Comparison of ENCODE assay signal across 8 mouse cellular contexts in genomic region chr2:165885951-165886320, GRCm38 (mm10). TPM values are rescaled to one million over a fixed set of nuclear protein-coding genes. Genes with fewer than 3 reads are reported as not detected.
DNase-seq lines count a peak whose midpoint lies in the region; ATAC-seq and TF ChIP-seq lines count a peak whose summit lies in the region.

No protein-coding gene starts in this region.

- WGBS in hindbrain, embryonic 16.5 days: 12% methylated on average over 4 of the region's 4 CpGs
- WGBS in liver, embryonic 16.5 days (ENCODE audit: insufficient replicate concordance): 33% methylated on average over 4 of the region's 4 CpGs

- TF ChIP-seq CTCF in G1E (IDR thresholded peaks at IDR 0.05; ENCODE audit: low read depth, low read length): no peak

- H3K27ac ChIP-seq in hindbrain, embryonic 16.5 days (ENCODE audit: low read depth, low read length): peak overlapping the region; percentile 100
- H3K27ac ChIP-seq in liver, embryonic 16.5 days (ENCODE audit: low read length): peak overlapping the region; percentile 100

- no peak for ATAC-seq in erythroblast, adult 5-6 weeks (replicated peaks; ENCODE audit: low FRiP score, poor library complexity, severe bottlenecking)
- no peak for ATAC-seq in G1E (ENCODE audit: extremely low read depth, insufficient number of reproducible peaks, low FRiP score, poor library complexity, severe bottlenecking)
- no peak for ATAC-seq in hindbrain, embryonic 16.5 days
- ATAC-seq in liver, embryonic 16.5 days (ENCODE audit: low read depth): no peak
- no peak for ATAC-seq in CD4-positive, CD25-positive, alpha-beta regulatory T cell, adult 4 months

- H3K9me3 ChIP-seq in erythroblast, embryonic 14.5 days (ENCODE audit: control insufficient read depth, low read length): no peaks in the 10 kb centered on the region
- H3K9me3 ChIP-seq in G1E (replicated peaks): no peaks in the 10 kb centered on the region
- no peaks in the 10 kb centered on the region for H3K9me3 ChIP-seq in hindbrain, embryonic 16.5 days (ENCODE audit: control insufficient read depth, low read length)
- no peaks in the 10 kb centered on the region for H3K9me3 ChIP-seq in liver, embryonic 16.5 days (replicated peaks; ENCODE audit: control insufficient read depth, low read length)

- no peak overlapping the region for H3K4me2 ChIP-seq in hindbrain, embryonic 16.5 days (ENCODE audit: low read length)
- peak overlapping the region; percentile 90 for H3K4me2 ChIP-seq in liver, embryonic 16.5 days (ENCODE audit: low read depth, low read length)

- no peaks in the 10 kb centered on the region for H3K27me3 ChIP-seq in erythroblast, embryonic 14.5 days (ENCODE audit: control insufficient read depth)
- no peaks in the 10 kb centered on the region for H3K27me3 ChIP-seq in G1E (ENCODE audit: insufficient read depth, low read length)
- H3K27me3 ChIP-seq in hindbrain, embryonic 16.5 days (replicated peaks; ENCODE audit: control insufficient read depth, insufficient read depth, low read length): no peaks in the 10 kb centered on the region
- H3K27me3 ChIP-seq in liver, embryonic 16.5 days (ENCODE audit: control insufficient read depth, insufficient read depth, low read depth, low read length): no peaks in the 10 kb centered on the region

- DNase-seq in G1E (ENCODE audit: low spot score): no peak
- no peak for DNase-seq in T-cell, adult 2 months (ENCODE audit: low spot score)
- no peak for DNase-seq in urinary bladder, adult 18-20 months (ENCODE audit: low spot score in 2 of 2)

- peak overlapping the region; percentile 79 for H3K9ac ChIP-seq in hindbrain, embryonic 16.5 days (ENCODE audit: low read depth, low read length)
- H3K9ac ChIP-seq in liver, embryonic 16.5 days (ENCODE audit: low read depth, low read length): peak overlapping the region; percentile 76

- peaks cover 53% of the 10 kb centered on the region for H3K36me3 ChIP-seq in erythroblast, embryonic 14.5 days (ENCODE audit: control insufficient read depth)
- H3K36me3 ChIP-seq in G1E (replicated peaks): peaks cover 20% of the 10 kb centered on the region
- H3K36me3 ChIP-seq in hindbrain, embryonic 16.5 days (ENCODE audit: control insufficient read depth, insufficient read depth, low read length): no peaks in the 10 kb centered on the region
- no peaks in the 10 kb centered on the region for H3K36me3 ChIP-seq in liver, embryonic 16.5 days (ENCODE audit: control insufficient read depth, insufficient read depth)

- peak overlapping the region; percentile 75 for H3K4me3 ChIP-seq in erythroblast, embryonic 14.5 days (replicated peaks)
- peak overlapping the region; percentile 54; the same call in 1 of the 2 replicates for H3K4me3 ChIP-seq in G1E (ENCODE audit: low read depth, low read length)
- no peak overlapping the region for H3K4me3 ChIP-seq in hindbrain, embryonic 16.5 days (ENCODE audit: low read length)
- no peak overlapping the region for H3K4me3 ChIP-seq in liver, embryonic 16.5 days (ENCODE audit: low read depth, low read length)

- H3K4me1 ChIP-seq in erythroblast, embryonic 14.5 days (ENCODE audit: control insufficient read depth): peaks cover 98% of the 10 kb centered on the region
- peaks cover 91% of the 10 kb centered on the region for H3K4me1 ChIP-seq in G1E (ENCODE audit: insufficient read depth, low read depth, low read length)
- peaks cover 81% of the 10 kb centered on the region for H3K4me1 ChIP-seq in hindbrain, embryonic 16.5 days (ENCODE audit: control insufficient read depth, insufficient read depth, low read depth, low read length)
- peaks cover 96% of the 10 kb centered on the region for H3K4me1 ChIP-seq in liver, embryonic 16.5 days (ENCODE audit: control insufficient read depth, low read depth, low read length)

RNA-seq across cellular contexts. Expression of gene Zmynd8, which starts 12.9 kb away (rescaled TPM):
- 5.2 and 5.3 TPM in 2 replicates for polyA plus RNA-seq in erythroblast, embryonic 14.5 days (2012)
- total RNA-seq in erythroblast, adult 5-6 weeks (2015; ENCODE audit: low replicate concordance): 60.1 and 81.1 TPM in 2 replicates
- total RNA-seq in erythroblast, adult 5-6 weeks (2017; ENCODE audit: low replicate concordance): 83.9 and 95.3 TPM in 2 replicates
- 144 and 153 TPM in 2 replicates for total RNA-seq in G1E (2014; fragmentation: Nextera tagmentation)
- total RNA-seq in G1E (2017): 42.5 and 54.5 TPM in 2 replicates
- polyA plus RNA-seq in G1E (2012): 69.5 and 82.4 TPM in 2 replicates
- 64.3 and 66.4 TPM in 2 replicates for polyA plus RNA-seq in hindbrain, embryonic 16.5 days (2015; fragmentation: Nextera tagmentation; extraction: Ambion mirVana)
- 20.0 and 23.6 TPM in 2 replicates for polyA plus RNA-seq in liver, embryonic 16.5 days (2015; fragmentation: Nextera tagmentation; extraction: Ambion mirVana)
- polyA plus RNA-seq in CD4-positive, CD25-positive, alpha-beta regulatory T cell, adult 4 months (2017; shearing (Covaris generic)): 10 to 100 TPM; 66.6 to 75.4 TPM

Comparison
In these comparisons a context has a peak if more than half of its experiments do, and no peak if none do; other contexts are left out.
1. H3K4me3 ChIP-seq: peak in erythroblast, embryonic 14.5 days (single experiment) and G1E (single experiment); none in hindbrain, embryonic 16.5 days (single experiment) and liver, embryonic 16.5 days (single experiment).